Mouse (Mus musculus) bone marrow, adult 2 months (tissue): ENCODE measurements around the gene Selenos.

Source experiments
- CTCF ChIP-seq: fragments of 200-500 bp; IDR thresholded peaks from 2 replicates; pipeline ENCODE4 v1.5.1; 2011; ENCODE audit warnings: low read length, control low read depth; ENCODE audit not compliant: control insufficient read depth, insufficient read depth
- POLR2A ChIP-seq: fragments of 200-500 bp; IDR thresholded peaks from 2 replicates; pipeline ENCODE4 v1.6.1; 2011; ENCODE audit warnings: low read depth, mild to moderate bottlenecking, control low read depth, low read length, borderline replicate concordance; ENCODE audit not compliant: control insufficient read depth

DNA sequence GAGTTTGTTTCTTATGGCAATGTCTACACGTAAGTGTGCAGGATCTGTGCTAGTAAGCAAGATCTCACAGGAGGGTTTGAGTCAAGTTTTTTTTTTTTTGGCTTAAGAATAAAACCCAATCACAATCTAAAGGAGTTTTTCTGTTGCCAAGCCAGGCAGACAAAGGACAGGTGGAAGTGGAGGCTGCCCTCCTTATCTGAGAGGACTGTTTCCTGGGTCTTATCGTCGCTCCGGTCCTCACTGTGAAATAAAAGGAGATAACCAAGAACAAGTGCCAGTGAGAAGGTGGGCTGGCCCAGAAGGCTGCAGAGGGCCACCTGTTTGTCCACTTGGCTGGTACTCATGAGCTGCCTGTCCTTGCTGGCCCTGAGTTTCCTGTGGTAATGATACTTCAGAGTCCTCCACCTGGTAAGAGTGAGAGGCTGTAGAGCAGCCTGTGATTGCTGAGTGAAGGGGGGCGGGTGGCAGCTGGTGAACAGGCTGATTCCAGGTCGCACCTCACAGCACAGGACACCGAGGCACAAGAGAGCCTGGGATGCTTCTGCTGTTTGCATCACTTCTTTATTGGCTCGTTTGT is 37.5 kb downstream of the Selenos start:
- no peak for TF ChIP-seq POLR2A
- no peak for TF ChIP-seq CTCF
